Mouse (Mus musculus): ENCODE measurements around the gene Nckipsd. TPM values are rescaled to one million over a fixed set of nuclear protein-coding genes. Genes with fewer than 3 reads are reported as not detected.
A peak's percentile ranks its signal among the peaks of the same experiment; 100 is the strongest.

The Nckipsd gene
- polyA plus RNA-seq, 1 experiment from 2014 or later, result 14.4 TPM

DNA sequence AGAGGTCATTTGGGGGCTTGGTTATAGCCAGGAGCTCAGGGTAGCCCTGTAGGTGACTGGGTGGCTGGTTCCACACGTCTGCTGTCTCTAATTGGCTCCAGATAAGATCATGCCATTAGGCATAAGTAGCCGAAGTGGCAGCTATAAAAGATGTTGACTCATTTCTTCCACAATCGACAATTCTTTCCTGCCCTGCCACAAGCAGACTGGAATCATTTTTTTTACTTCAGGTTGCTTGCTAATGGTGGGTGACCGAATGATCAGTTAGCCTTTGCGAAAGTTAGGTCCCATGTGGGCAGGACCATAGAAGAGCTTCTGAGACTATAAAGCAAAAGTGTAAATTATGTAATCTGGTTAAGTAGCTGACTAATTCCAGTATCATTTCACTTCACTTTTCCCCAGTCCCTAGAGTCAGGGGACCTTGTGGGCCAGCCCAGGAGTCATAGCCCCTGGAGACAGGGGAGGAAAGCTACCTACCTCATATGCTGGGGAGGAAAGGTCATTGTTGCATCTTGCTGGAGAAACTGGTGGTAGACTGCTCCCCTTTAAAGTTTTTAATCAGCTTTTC lies 9.6 kb upstream of the Nckipsd start:
- no peak for ATAC-seq (ENCODE audit: insufficient read depth)
- Histone ChIP-seq H3K9me3 (ENCODE audit: low read depth, low read length) (no peaks in the 10 kb centered on the region), H3K4me1 (ENCODE audit: insufficient read depth) (peaks cover 12% of the 10 kb centered on the region), H3K36me3 (ENCODE audit: insufficient read depth) (peaks cover 80% of the 10 kb centered on the region), H3K27ac (ENCODE audit: low read depth) (no peak overlapping the region), H3K4me2 (no peak overlapping the region), H3K27me3 (ENCODE audit: insufficient read depth, low read length) (no peaks in the 10 kb centered on the region), H3K4me3 (ENCODE audit: low read depth, low read length) (no peak overlapping the region), H3K9ac (no peak overlapping the region)
- DNase-seq, result no peak
- TF ChIP-seq CTCF (IDR thresholded peaks at IDR 0.05; ENCODE audit: low read depth), result no peak
- 78% methylated on average over 5 of the region's 5 CpGs for WGBS

DNA sequence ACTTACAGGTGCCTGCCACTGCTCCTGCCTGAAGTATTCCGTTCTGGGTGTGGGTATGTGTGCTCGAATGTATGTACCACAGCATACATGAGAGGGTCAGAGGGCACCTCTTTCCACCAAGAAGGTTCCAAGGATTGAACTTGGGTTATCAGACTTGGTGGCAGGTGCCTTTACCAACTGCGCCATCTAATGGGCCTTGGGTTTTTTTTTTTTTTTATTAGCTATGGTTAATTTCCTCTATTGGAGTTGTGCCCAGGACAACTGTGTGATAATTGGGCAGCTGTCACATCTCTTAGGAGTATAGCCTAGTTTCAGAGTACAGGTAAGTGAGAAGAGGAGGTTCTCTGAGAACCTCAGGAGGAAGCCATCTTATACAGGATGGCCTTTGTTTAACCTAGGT lies 8.6 kb upstream of the Nckipsd start:
- ATAC-seq (ENCODE audit: insufficient read depth) (no peak), DNase-seq (no peak)
- 70% methylated on average over 3 of the region's 3 CpGs for WGBS
- Histone ChIP-seq H3K27ac (ENCODE audit: low read depth) (no peak overlapping the region), H3K4me1 (ENCODE audit: insufficient read depth) (peaks cover 12% of the 10 kb centered on the region), H3K4me2 (no peak overlapping the region), H3K27me3 (ENCODE audit: insufficient read depth, low read length) (no peaks in the 10 kb centered on the region), H3K9ac (no peak overlapping the region), H3K4me3 (ENCODE audit: low read depth, low read length) (no peak overlapping the region), H3K36me3 (ENCODE audit: insufficient read depth) (peaks cover 89% of the 10 kb centered on the region), H3K9me3 (ENCODE audit: low read depth, low read length) (no peaks in the 10 kb centered on the region)
- no peak for TF ChIP-seq CTCF (IDR thresholded peaks at IDR 0.05; ENCODE audit: low read depth)

DNA sequence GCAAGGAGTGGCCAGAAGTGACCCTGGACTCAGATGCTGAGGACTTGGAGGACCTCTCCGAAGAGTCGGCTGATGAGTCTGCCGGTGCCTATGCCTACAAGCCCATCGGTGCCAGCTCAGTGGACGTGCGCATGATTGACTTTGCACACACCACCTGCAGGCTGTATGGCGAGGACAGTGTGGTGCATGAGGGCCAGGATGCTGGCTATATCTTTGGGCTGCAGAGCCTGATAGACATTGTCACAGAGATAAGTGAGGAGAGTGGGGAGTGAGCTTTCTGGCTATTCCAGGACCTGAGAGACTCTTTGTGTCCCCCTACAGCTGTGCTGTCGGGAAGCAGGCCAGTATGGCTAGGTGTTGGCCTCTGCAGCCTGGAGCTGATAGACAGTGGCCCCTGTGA lies 2.4 kb upstream of the Nckipsd start:
- Histone ChIP-seq H3K9me3 (ENCODE audit: low read depth, low read length) (no peaks in the 10 kb centered on the region), H3K36me3 (ENCODE audit: insufficient read depth) (peaks cover 72% of the 10 kb centered on the region), H3K4me1 (ENCODE audit: insufficient read depth) (peaks cover 6% of the 10 kb centered on the region; the same call in 1 of the 2 replicates), H3K27ac (ENCODE audit: low read depth) (no peak overlapping the region), H3K27me3 (ENCODE audit: insufficient read depth, low read length) (no peaks in the 10 kb centered on the region), H3K4me3 (ENCODE audit: low read depth, low read length) (no peak overlapping the region), H3K4me2 (no peak overlapping the region), H3K9ac (no peak overlapping the region)
- TF ChIP-seq CTCF (IDR thresholded peaks at IDR 0.05; ENCODE audit: low read depth), result no peak
- no peak for DNase-seq
- 84% methylated on average over 8 of the region's 8 CpGs for WGBS
- no peak for ATAC-seq (ENCODE audit: insufficient read depth)

DNA sequence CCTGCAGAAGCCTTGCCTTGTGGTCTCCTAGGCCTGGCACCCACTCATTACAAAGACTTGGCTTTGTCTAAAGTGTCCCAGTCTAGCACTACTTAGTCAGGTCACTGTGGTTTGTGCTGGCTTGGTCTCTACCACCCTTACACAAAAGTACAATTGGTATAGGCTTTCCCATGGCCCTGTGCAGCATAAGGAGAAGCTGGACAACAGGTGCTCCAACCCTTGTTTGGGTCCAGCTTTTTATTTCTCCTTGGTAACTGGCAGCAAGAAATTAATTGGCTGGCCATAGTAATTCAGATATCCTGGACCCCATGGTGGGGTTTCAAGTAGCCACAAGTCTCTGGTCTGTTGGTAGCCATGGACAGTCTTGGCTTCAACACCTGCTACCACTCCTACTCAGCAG lies 1.8 kb upstream of the Nckipsd start:
- H3K27ac ChIP-seq (ENCODE audit: low read depth), result no peak overlapping the region
- H3K36me3 ChIP-seq (ENCODE audit: insufficient read depth), result peaks cover 69% of the 10 kb centered on the region
- no peak for TF ChIP-seq CTCF (IDR thresholded peaks at IDR 0.05; ENCODE audit: low read depth)
- ATAC-seq (ENCODE audit: insufficient read depth), result no peak
- no peak overlapping the region for H3K4me3 ChIP-seq (ENCODE audit: low read depth, low read length)
- H3K4me1 ChIP-seq (ENCODE audit: insufficient read depth), result peaks cover 6% of the 10 kb centered on the region; the same call in 1 of the 2 replicates
- no peak overlapping the region for H3K9ac ChIP-seq
- no peaks in the 10 kb centered on the region for H3K9me3 ChIP-seq (ENCODE audit: low read depth, low read length)
- no peak overlapping the region for H3K4me2 ChIP-seq
- no peak for DNase-seq
- H3K27me3 ChIP-seq (ENCODE audit: insufficient read depth, low read length), result no peaks in the 10 kb centered on the region

- Histone ChIP-seq H3K4me1 (ENCODE audit: insufficient read depth) (peaks cover 6% of the 10 kb centered on the region; the same call in 1 of the 2 replicates), H3K9ac (no peak overlapping the region), H3K4me2 (no peak overlapping the region), H3K9me3 (ENCODE audit: low read depth, low read length) (no peaks in the 10 kb centered on the region), H3K36me3 (ENCODE audit: insufficient read depth) (peaks cover 69% of the 10 kb centered on the region), H3K27me3 (ENCODE audit: insufficient read depth, low read length) (no peaks in the 10 kb centered on the region), H3K27ac (ENCODE audit: low read depth) (no peak overlapping the region), H3K4me3 (ENCODE audit: low read depth, low read length) (no peak overlapping the region)
- TF ChIP-seq CTCF (IDR thresholded peaks at IDR 0.05; ENCODE audit: low read depth), result no peak
- DNase-seq (no peak), ATAC-seq (ENCODE audit: insufficient read depth) (no peak)
- WGBS, result 88% methylated on average over 1 of the region's 1 CpGs
These were observed 1.3 kb upstream of the Nckipsd start for GRCm38 (mm10) chr9:108806831-108807230.

- H3K9me3 ChIP-seq (ENCODE audit: low read depth, low read length), result no peaks in the 10 kb centered on the region
- no peak overlapping the region for H3K4me3 ChIP-seq (ENCODE audit: low read depth, low read length)
- H3K36me3 ChIP-seq (ENCODE audit: insufficient read depth), result peaks cover 69% of the 10 kb centered on the region
- DNase-seq (no peak), ATAC-seq (ENCODE audit: insufficient read depth) (peak; percentile 42; the same call in 1 of the 2 replicates)
- H3K27me3 ChIP-seq (ENCODE audit: insufficient read depth, low read length), result no peaks in the 10 kb centered on the region
- 70% methylated on average over 5 of the region's 5 CpGs for WGBS
- H3K9ac ChIP-seq, result no peak overlapping the region
- no peak for TF ChIP-seq CTCF (IDR thresholded peaks at IDR 0.05; ENCODE audit: low read depth)
- H3K27ac ChIP-seq (ENCODE audit: low read depth), result no peak overlapping the region
- peak overlapping the region; percentile 91; the same call in 1 of the 2 replicates for H3K4me2 ChIP-seq
- peaks cover 6% of the 10 kb centered on the region; the same call in 1 of the 2 replicates for H3K4me1 ChIP-seq (ENCODE audit: insufficient read depth)
These were observed 494 bp upstream of the Nckipsd start for GRCm38 (mm10) chr9:108807674-108808073.

DNA sequence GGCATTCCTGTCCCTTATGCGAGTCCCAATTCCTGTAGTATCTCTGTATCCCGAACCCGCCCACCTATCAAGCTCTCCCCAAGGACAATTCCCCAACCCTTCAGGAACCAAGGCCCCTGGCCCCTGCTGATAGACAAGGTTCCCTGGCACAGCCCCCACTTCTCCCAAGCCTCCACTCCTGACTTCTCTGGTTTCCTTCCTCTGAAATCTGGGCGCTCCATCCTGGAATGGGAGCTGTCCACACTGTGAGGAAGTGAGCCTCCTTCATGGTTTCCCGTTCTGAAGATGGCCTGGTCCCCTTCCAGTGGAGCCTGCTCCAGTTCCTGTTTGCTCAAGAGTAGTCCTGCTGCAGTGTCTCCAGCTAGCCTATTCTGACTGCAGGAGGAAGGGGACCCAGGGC lies 1.0 kb downstream of the Nckipsd start:
- DNase-seq (peak; percentile 43), ATAC-seq (ENCODE audit: insufficient read depth) (no peak)
- Histone ChIP-seq H3K9me3 (ENCODE audit: low read depth, low read length) (no peaks in the 10 kb centered on the region), H3K36me3 (ENCODE audit: insufficient read depth) (peaks cover 66% of the 10 kb centered on the region), H3K27ac (ENCODE audit: low read depth) (no peak overlapping the region), H3K4me1 (ENCODE audit: insufficient read depth) (peaks cover 6% of the 10 kb centered on the region; the same call in 1 of the 2 replicates), H3K9ac (no peak overlapping the region; the same call in 1 of the 2 replicates), H3K4me3 (ENCODE audit: low read depth, low read length) (peak overlapping the region; percentile 59), H3K4me2 (peak overlapping the region; percentile 91), H3K27me3 (ENCODE audit: insufficient read depth, low read length) (no peaks in the 10 kb centered on the region)
- WGBS, result 56% methylated on average over 5 of the region's 5 CpGs
- TF ChIP-seq CTCF (IDR thresholded peaks at IDR 0.05; ENCODE audit: low read depth), result no peak

Measured in lung, embryonic 14.5 days (tissue).